Mouse (Mus musculus) ES-Bruce4 (cell line): ENCODE data around the gene Tanc1.

Source experiments
- CTCF ChIP-seq: IDR thresholded peaks from one replicate; pipeline ENCODE4 v1.8.1; 2011; ENCODE audit warnings: low read depth, low read length
- EP300 ChIP-seq: IDR thresholded peaks from 2 replicates; pipeline ENCODE4 v1.6.1; 2011; ENCODE audit warnings: low read depth, low read length; ENCODE audit not compliant: insufficient read depth
- POLR2A ChIP-seq: IDR thresholded peaks from one replicate; pipeline ENCODE4 v1.8.1; 2011; ENCODE audit warnings: low read length; ENCODE audit not compliant: insufficient read depth

GRCm38 (mm10) chr2:59813457-59813856 is 201.6 kb downstream of the Tanc1 start:
- TF ChIP-seq POLR2A, result no peak
- TF ChIP-seq EP300, result no peak
- no peak for TF ChIP-seq CTCF
